Mouse (Mus musculus): Measurements from ENCODE around the gene Oip5.
A peak's percentile ranks its signal among the peaks of the same experiment; 100 is the strongest.
"Not testable (repeated sequence)": the region's sequence is repeated elsewhere in the genome, so short reads cannot be mapped to it uniquely, and the experiment has no call there.

Gene Oip5

GRCm38 (mm10) chr2:119618199-119618982 is at the start of gene Oip5, which contains the start of gene Nusap1:
TSS of gene Oip5 (minus strand) at chr2:119618469.
TSS of gene Nusap1 (plus strand) at chr2:119618298.
- DNase-seq: peak; percentile 95

DNA sequence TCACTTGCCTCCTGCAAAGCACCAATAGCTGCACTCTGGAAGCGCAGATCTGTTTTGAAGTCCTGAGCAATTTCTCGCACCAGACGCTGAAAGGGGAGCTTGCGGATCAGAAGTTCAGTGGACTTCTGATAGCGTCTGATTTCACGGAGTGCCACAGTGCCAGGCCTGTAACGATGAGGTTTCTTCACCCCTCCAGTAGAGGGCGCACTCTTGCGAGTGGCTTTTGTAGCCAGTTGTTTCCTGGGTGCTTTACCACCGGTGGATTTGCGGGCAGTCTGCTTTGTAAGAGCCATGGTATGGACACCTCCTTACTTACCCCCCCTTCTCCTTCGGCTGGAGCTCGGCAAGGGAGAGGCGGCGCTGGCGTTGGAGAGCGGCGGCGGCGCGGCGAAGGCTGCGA is 47.5 kb upstream of the Oip5 start:
- not testable (repeated sequence) for DNase-seq

DNA sequence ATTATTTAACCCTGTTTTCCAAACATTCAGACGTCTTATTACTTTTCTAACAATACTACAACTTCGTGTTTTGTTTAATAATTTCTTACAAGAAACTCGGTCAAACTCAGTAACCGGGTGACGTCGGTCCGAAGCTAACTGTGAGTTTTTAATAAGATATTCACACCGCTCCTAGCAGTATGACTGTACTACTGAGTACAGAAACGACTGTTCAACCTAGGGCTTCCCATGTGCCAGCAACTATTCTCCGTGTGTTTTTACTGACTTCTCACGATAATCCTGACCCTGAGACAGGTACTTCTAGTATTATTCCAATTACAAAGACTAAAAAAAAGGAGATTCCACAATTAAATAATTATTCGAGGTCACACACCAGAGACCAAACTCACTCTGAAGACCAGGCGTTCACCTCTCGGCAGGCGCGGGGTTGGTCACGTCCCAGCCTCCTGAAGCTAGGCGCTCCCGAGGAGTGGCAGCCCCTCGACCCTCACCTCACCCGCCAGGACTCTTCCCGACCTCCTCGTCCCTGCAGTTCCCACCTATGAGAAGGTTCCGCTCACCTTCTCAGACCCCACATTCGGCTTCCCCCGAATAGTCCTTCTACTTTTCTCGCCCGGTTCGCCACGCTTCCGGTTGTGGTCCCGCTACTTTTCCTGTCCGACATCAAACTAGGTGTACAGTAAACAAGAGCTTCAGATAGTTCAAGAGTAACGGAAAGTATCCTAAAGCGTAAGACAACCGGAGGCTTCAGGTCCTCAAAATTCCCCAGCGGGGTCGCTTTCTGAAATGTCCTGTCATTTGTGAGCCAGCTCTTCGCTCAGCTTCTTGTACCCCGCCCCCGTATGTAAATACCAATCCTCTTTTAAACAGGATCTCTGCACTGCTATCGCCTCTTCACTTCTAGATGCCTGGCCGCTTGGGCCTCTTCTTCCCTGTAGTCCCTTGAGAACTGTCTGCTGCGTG is 44.2 kb upstream of the Oip5 start, which contains the start of gene Ndufaf1:
Gene Ndufaf1 (minus strand): TSS at position 608 of the 963 bp plus-strand sequence.
- DNase-seq: peak; percentile 80 to 84

- DNase-seq: no peak
These were observed 26.0 kb upstream of the Oip5 start for GRCm38 (mm10) chr2:119644254-119644653.

- no peak for DNase-seq
These were observed 23.1 kb upstream of the Oip5 start for GRCm38 (mm10) chr2:119641214-119641912.

DNA sequence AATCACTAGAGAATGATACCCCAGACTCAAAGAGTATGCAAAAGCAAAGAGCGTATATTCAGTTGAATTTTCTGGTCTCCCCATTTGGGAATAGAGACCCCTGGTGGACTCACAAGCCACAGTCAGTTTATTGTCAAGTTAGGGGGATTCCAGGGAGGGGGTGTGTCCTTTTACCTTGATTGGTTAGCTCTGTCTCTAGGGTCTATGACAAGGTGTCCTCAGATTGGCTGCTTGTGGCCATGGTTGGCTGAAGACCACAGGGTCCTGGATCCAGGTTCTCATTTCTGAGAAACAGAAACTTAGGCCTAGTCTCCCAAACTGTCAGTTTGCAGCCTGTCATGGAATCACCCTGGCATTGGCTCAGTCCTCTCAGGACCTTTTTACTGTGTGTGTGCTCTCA is 18.5 kb upstream of the Oip5 start:
- no peak for DNase-seq

DNA sequence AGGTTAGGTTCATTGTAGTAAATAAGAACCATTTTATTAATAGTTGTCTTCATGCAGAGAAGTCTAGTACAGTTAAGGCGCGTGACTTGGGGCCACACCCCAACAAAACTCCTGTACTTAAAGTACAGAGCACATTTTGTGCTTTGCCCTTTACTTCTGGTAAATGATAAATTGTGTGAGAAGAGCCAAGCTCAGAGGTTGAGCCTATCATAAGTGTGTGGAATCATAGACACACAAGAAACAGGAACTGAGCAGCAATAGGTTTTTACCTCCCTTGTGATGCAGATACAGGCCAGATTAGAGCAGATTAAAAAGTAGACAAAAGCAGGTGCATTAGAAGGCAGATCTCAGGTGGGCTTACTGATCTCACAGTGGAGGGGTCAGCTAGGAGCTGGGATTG is 3.0 kb upstream of the Oip5 start:
- no peak for DNase-seq

- DNase-seq: not testable (repeated sequence)
These were observed 733 bp upstream of the Oip5 start for GRCm38 (mm10) chr2:119619002-119619401.

DNA sequence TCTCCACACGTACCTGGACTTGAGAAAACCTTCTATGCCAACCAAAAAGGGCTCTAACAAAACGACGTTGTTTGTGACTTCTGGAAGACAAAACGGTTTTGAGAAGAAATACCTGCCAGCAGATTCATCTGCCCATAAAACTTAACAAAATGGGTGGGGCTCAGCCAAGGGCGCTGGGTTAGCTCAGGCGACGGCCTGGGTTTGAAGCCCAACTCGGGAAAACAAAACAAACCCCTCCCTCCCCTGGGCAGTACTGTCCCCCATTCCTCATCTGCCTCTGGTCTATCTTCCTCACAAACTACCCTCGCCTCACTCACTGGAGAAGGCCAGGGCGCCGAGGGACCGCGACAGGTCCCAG is 449 bp downstream of the Oip5 start:
- no peak for DNase-seq

DNA sequence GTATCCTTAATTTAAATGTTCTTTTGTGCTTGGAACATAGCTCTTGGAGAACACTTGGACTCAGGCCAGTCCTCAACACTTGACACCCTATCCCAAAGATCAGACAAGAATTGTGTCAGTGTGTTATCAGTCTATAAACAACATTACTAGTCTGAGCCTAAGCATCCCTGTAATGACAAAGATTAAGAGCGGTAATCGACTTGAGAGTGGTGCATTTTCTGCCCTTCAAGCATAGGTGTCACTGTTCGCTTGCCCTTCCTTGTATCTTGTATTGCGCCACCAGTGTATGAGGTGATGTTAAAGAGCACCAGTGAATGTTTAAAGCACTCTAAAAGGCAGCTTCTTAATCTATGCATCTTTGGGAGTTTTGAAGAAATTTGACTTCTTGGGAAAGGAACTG is 11.2 kb downstream of the Oip5 start:
- DNase-seq: no peak

- no peak for DNase-seq
These were observed 12.8 kb downstream of the Oip5 start for GRCm38 (mm10) chr2:119605361-119605973.

DNA sequence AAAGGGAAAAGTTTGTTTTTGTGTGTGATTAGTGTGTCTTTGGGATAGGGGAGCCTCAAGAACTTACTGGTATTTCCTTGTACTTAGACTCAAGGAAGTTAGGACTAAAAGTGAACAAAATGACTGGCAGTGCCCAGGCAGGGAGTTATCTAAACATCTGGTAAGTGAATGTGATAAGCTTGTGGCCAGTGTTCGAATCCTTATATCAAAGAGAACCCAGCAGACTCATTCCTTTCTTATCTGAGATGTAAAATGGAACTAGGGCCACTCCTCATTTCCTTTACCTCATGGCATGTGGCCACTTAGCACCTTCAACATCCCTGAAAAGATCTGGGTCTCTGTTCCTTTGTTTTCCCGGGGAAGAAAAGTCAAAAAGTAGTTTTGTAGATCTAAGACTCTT is 14.4 kb downstream of the Oip5 start:
- no peak for DNase-seq

GRCm38 (mm10) chr2:119602488-119602887 is 15.8 kb downstream of the Oip5 start:
- peak in 1 of 2 experiments; percentile 9 for DNase-seq

DNA sequence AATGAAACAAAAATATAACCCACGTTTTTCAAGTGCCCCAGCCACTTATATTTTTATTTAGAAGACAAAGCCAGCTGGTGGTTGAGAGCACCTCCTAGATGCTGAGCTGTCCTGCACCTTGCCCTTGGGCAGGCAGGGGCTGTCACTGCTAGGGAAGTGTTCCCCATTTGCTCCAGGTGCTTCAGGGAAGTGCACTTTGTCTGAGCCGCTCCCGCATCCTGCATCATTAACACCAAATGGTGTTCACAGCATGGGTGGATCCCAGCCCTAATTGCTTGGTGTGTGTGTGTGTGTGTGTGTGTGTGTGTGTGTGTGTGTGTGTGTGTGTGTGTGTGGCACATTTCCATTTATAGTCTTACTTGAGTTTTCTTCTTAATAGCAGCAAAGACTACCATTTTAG is 16.7 kb downstream of the Oip5 start:
- DNase-seq: not testable (repeated sequence)

DNA sequence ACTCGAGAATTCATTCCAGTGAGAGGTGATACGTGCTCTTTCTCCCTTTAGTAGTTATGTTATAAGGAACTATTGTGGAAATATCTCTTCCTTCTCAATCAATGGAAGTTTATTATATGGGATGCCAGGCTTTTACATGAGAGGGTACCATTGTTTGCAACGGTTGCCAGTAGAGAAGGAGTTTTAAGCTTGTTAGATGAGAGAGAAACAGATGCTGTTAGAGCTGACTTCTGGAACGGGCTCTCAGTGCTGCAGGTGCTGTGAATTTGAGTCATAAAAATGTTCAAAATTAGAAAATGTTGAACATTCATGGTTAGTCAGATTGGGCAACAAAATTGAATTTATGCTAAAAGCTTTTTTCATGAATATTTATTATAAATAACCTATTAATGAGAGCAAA is 17.2 kb downstream of the Oip5 start:
- DNase-seq: no peak

DNA sequence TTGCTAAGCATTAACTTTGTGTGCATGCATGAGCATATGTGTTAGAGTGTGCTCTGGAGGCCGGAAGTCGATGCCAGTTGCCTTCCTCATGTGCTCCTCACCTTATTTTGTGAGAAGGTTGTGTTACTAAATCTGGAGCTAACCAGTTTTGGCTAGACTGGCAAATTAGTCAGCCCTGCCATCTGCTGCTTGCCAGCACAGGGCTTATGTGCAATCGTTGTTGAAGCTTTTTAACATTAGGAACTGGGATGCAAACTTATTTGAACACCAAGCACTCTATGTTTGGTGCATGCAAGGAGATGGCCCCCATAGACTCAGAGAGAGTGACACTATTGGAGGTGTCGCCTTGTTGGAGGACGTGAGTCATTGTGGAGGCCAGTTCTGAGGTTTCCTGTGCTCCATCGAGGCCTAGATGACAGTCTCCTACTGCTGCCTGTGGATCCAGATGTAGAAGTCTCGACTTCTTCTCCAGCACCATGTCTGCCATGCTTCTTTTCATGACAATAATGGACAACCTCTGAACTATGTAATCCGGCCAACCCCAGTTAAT is 21.4 kb downstream of the Oip5 start:
- no peak for DNase-seq

GRCm38 (mm10) chr2:119595308-119595707 is 23.0 kb downstream of the Oip5 start:
- no peak for DNase-seq

DNA sequence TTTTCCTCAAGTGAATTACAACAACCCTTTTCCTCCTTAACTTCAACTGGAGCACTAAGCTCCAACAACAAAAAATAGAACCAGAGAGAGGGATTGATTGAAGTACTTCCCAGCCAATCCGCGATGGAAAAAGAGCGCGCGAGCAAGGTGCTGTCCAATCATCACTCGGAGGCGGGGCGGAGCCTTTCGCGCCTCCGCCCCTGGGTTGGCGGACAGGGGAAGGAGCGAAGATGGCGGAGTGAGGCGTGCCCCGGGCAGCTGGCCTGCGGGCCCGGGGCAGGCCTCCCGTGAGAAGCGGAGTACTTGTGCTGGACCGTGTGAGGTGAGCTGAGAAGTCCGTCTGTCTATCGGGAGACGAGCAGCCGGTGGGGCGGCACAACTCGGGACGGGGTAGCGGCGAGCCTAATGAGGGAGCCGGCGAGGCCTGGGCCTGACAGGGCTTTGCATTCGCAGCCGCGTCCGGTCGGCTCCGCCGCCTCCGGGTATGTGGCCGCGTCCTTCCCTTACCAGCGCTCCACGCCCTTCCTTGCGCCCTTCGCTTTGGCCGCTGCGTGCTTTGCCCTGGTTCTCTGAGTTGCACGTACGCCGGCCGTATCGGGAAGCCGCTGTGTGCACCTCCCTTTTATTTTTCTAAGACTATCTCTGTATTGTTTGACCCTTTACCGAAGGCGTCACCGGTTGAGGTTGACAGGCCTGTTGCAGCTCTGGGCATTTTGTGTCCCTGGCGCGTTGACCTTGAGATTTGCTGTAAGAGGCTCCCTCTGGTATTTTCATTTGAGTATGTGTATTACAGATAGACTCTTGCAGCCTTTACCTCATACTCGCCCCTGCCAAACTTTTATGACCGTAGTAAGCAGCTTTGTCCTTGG is 23.9 kb downstream of the Oip5 start:
- peak; percentile 96 to 98 for DNase-seq

- DNase-seq: no peak
These were observed 24.5 kb downstream of the Oip5 start for GRCm38 (mm10) chr2:119593765-119594112.

DNA sequence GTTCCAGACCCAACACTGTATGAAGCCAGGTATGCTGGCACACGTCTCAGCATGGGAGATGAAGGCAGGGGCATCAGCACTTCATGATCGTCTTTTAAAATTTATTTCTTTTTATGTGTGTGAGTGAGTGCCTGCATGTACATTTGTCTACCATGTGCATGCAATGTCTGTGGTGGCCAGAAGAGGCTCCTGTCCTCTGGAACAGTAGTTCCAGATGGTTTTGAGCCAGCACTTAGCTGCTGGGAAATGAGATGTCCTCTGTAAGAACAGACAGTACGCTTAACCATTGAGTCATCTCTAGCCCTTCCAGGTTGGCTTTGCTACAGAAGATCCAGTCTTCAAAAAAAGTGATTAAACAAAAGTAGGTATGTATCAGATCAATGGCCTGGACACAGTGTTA is 27.0 kb downstream of the Oip5 start:
- DNase-seq: no peak

GRCm38 (mm10) chr2:119587383-119587782 is 30.9 kb downstream of the Oip5 start:
- DNase-seq: peak; percentile 62 to 70

Data from lung, adult 18-20 months (tissue).